Mouse (Mus musculus): ENCODE data around the gene Gm2a.

DNA sequence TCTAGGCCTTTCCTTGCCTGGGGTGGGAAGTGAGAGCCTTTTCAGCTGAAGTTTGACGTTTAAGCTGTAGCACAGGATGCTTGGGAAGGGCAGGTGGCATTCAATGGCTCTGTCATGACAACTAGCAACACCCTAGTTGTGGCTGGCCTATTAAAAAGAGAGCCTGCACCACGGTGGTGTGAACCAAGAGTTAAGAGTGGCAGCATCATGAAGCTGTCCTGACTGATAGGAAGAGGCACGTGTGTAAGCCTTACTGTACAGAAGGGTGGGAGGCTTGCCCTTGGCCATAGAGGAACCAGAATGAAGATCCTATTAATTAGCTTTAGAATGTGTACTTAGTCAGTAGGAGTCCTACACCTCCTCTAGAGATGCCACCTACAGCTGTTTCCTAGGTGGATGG, 30.5 kb downstream of the Gm2a start:
- TF ChIP-seq POLR2A (IDR thresholded peaks at IDR 0.05; ENCODE audit: borderline replicate concordance, low read depth, low read length), result no peak
- TF ChIP-seq CTCF (IDR thresholded peaks at IDR 0.05; ENCODE audit: low read depth, low read length), result no peak

Measured in bone marrow macrophage, adult 2 months (primary cell).